Mouse (Mus musculus): ENCODE measurements around the gene Gfod2.

GRCm38 (mm10) chr8:105799091-105799812 is 40.8 kb upstream of the Gfod2 start:
- TF ChIP-seq ZNF384 (IDR thresholded peaks at IDR 0.05; ENCODE audit: low read depth, low read length) (no peak), CTCF (IDR thresholded peaks at IDR 0.05 in 2 of 3, conservative IDR thresholded peaks at IDR 0.05 in 1 of 3; ENCODE audit: control insufficient read depth in 1 of 3, insufficient read depth in 1 of 3, low read depth in 2 of 3, low read length in 3 of 3, poor library complexity in 1 of 3, severe bottlenecking in 1 of 3) (no peak), ETS1 (IDR thresholded peaks at IDR 0.05; ENCODE audit: low read depth, low read length) (peak; percentile 64), EP300 (IDR thresholded peaks at IDR 0.05; ENCODE audit: low read depth in 1 of 2, low read length in 2 of 2) (peak; percentile 54 to 61), JUND (IDR thresholded peaks at IDR 0.05; ENCODE audit: low read depth, low read length) (no peak), POLR2A (IDR thresholded peaks at IDR 0.05; ENCODE audit: control insufficient read depth in 1 of 2, insufficient read depth in 1 of 2, low read depth in 1 of 2, low read length in 2 of 2, poor library complexity in 1 of 2) (peak in 1 of 2 experiments; percentile 17; a peak in 1 of 4 replicates), POLR2AphosphoS5 (IDR thresholded peaks at IDR 0.05; ENCODE audit: borderline replicate concordance, low read depth, low read length) (no peak), MYB (IDR thresholded peaks at IDR 0.05; ENCODE audit: low read depth, low read length) (no peak), NELFE (IDR thresholded peaks at IDR 0.05; ENCODE audit: low read depth, low read length) (no peak), POLR2AphosphoS2 (IDR thresholded peaks at IDR 0.05; ENCODE audit: low read length) (no peak), HCFC1 (IDR thresholded peaks at IDR 0.05; ENCODE audit: low read depth, low read length) (no peak), CHD2 (IDR thresholded peaks at IDR 0.05; ENCODE audit: low read length) (no peak), E2F4 (IDR thresholded peaks at IDR 0.05; ENCODE audit: borderline replicate concordance, low read depth, low read length) (no peak)
